Comparison of ENCODE assay signal across 8 mouse cellular contexts in the genomic region with DNA sequence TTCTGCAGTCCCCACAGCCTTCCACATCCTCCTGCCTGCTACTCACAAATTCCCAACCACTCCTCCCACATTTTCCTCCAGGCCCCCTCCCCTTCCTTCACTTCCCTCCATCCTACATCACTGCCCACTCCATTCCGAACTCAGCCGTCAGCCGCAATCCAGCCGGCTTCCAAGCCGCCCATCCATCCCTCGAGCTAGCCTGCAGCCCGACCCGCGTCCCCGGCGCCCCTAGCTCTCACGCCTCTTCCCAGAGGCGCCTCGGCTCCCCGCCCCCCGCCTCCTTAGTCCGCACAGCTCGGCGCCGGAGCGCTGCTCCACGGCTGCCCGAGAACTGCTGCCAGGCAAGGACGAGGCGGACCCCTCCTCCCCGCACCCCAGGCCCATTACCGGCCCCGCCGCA. TPM values are rescaled to one million over a fixed set of nuclear protein-coding genes. Genes with fewer than 3 reads are reported as not detected.
DNase-seq lines count a peak whose midpoint lies in the region; ATAC-seq and TF ChIP-seq lines count a peak whose summit lies in the region.

No protein-coding gene starts in this region.

- no peaks in the 10 kb centered on the region for H3K9me3 ChIP-seq in liver, embryonic 12.5 days (replicated peaks)

- H3K27ac ChIP-seq in gastrocnemius, adult 2 months: peak overlapping the region; percentile 97
- H3K27ac ChIP-seq in liver, embryonic 12.5 days: peak overlapping the region; percentile 51; the same call in 1 of the 2 replicates

- peak overlapping the region; percentile 87 for H3K9ac ChIP-seq in liver, embryonic 12.5 days

- H3K36me3 ChIP-seq in C2C12 (ENCODE audit: control insufficient read depth, insufficient read depth): no peaks in the 10 kb centered on the region
- H3K36me3 ChIP-seq in liver, embryonic 12.5 days: no peaks in the 10 kb centered on the region

- DNase-seq in gastrocnemius, adult 2 months: no peak
- DNase-seq in gastrocnemius, postnatal 36 days: no peak
- DNase-seq in brain, embryonic 14.5 days (ENCODE audit: low read depth): peak; percentile 88
- peak; percentile 64 for DNase-seq in heart, postnatal 4 days
- DNase-seq in right cerebral cortex, postnatal 14 days: peak; percentile 59
- no peak for DNase-seq in urinary bladder, postnatal 36 days (ENCODE audit: low spot score in 2 of 2)

- peaks cover 54% of the 10 kb centered on the region for H3K79me2 ChIP-seq in C2C12 (ENCODE audit: control insufficient read depth, insufficient read depth)

- under 1% methylated on average over 29 of the region's 29 CpGs for WGBS in liver, embryonic 12.5 days (ENCODE audit: insufficient replicate concordance)

- peak; percentile 59 for ATAC-seq in liver, embryonic 12.5 days

- H3K4me3 ChIP-seq in gastrocnemius, adult 2 months: peak overlapping the region; percentile 97
- H3K4me3 ChIP-seq in C2C12 (ENCODE audit: insufficient read depth, poor library complexity, severe bottlenecking): peak overlapping the region; percentile 73
- peak overlapping the region; percentile 79 for H3K4me3 ChIP-seq in liver, embryonic 12.5 days

- peaks cover 48% of the 10 kb centered on the region for H3K79me3 ChIP-seq in C2C12 (ENCODE audit: low read depth)

- no peak for TF ChIP-seq CTCF in gastrocnemius, adult 2 months (IDR thresholded peaks at IDR 0.05)
- no peak for TF ChIP-seq CTCF in C2C12 (IDR thresholded peaks at IDR 0.05; ENCODE audit: control insufficient read depth, insufficient read depth, insufficient read length)
- TF ChIP-seq CTCF in brain, embryonic 14.5 days (IDR thresholded peaks at IDR 0.05; ENCODE audit: borderline replicate concordance, extremely low read depth, insufficient read depth, insufficient read length): no peak

- H3ac ChIP-seq in C2C12 (ENCODE audit: control insufficient read depth, insufficient read length, low read depth): peak overlapping the region; percentile 94

- intact Hi-C loops in gastrocnemius, adult 2 months (cut with DNase I): no loop called here
- intact Hi-C loops in gastrocnemius, postnatal 36 days (cut with DNase I): no loop called here

- no peaks in the 10 kb centered on the region for H3K27me3 ChIP-seq in C2C12 (ENCODE audit: control insufficient read depth, insufficient read depth, insufficient read length)
- peaks cover 24% of the 10 kb centered on the region for H3K27me3 ChIP-seq in liver, embryonic 12.5 days (replicated peaks)

- peak overlapping the region; percentile 100 for H3K4me2 ChIP-seq in liver, embryonic 12.5 days

- no peak for TF ChIP-seq POLR2A in brain, embryonic 14.5 days (IDR thresholded peaks at IDR 0.05; ENCODE audit: borderline replicate concordance, extremely low read depth, insufficient read depth, insufficient read length, poor library complexity, severe bottlenecking)

- H3K4me1 ChIP-seq in liver, embryonic 12.5 days: peaks cover 21% of the 10 kb centered on the region

TF ChIP-seq in C2C12, 6 proteins besides CTCF, POLR2A, EP300 and RAD21:
- TF ChIP-seq MYOD1 (IDR thresholded peaks at IDR 0.05; ENCODE audit: control insufficient read depth, insufficient read length, low read depth) (no peak), CEBPB (IDR thresholded peaks at IDR 0.05; ENCODE audit: low read depth) (no peak), MYOG (IDR thresholded peaks at IDR 0.05; ENCODE audit: control insufficient read depth, extremely low read depth, insufficient read length) (no peak), MAX (IDR thresholded peaks at IDR 0.05) (peak; percentile 8), FOSL1 (IDR thresholded peaks at IDR 0.05; ENCODE audit: insufficient read depth, low read length, poor library complexity, severe bottlenecking) (no peak)

RNA-seq across cellular contexts. Expression of a gene that starts 0.6 kb away (rescaled TPM):
- total RNA-seq in gastrocnemius, adult 2 months (2021): 1 to 10 TPM; 2.8 to 3.0 TPM
- 1 to 10 TPM; 2.3 to 2.5 TPM for total RNA-seq in gastrocnemius, postnatal 36 days (2021)
- polyA plus RNA-seq in C2C12 (2012; fragmentation: generic; extraction: Trizol): 11.6 TPM
- 40.2 and 40.9 TPM in 2 replicates for polyA plus RNA-seq in brain, embryonic 14.5 days (2012; rRNA removed)
- 1 to 10 TPM; 5.9 to 6.5 TPM for total RNA-seq in heart, postnatal 4 days (2021)
- 2.8 and 3.0 TPM in 2 replicates for polyA plus RNA-seq in liver, embryonic 12.5 days (2016; fragmentation: Nextera tagmentation; extraction: Ambion mirVana)

RNA-seq across cellular contexts. Expression of a gene that starts 25.8 kb away (rescaled TPM):
- total RNA-seq in gastrocnemius, adult 2 months (2021): 1 to 10 TPM; 8.8 to 10.0 TPM
- total RNA-seq in gastrocnemius, postnatal 36 days (2021): 1 to 10 TPM; 8.0 to 9.3 TPM
- 34.0 TPM for polyA plus RNA-seq in C2C12 (2012; fragmentation: generic; extraction: Trizol)
- polyA plus RNA-seq in brain, embryonic 14.5 days (2012; rRNA removed): 83.8 and 88.4 TPM in 2 replicates
- 10 to 100 TPM; 15.3 to 15.8 TPM for total RNA-seq in heart, postnatal 4 days (2021)
- polyA plus RNA-seq in liver, embryonic 12.5 days (2016; fragmentation: Nextera tagmentation; extraction: Ambion mirVana): 18.5 and 20.0 TPM in 2 replicates

RNA-seq across cellular contexts. Expression of a gene that starts 57.2 kb away (rescaled TPM):
- 10 to 100 TPM; 11.6 to 12.6 TPM for total RNA-seq in gastrocnemius, adult 2 months (2021)
- 10 to 100 TPM in 1 of 2 experiments, 1 to 10 TPM in 1; 9.2 to 10.8 TPM for total RNA-seq in gastrocnemius, postnatal 36 days (2021)
- polyA plus RNA-seq in C2C12 (2012; fragmentation: generic; extraction: Trizol): 10.3 TPM
- polyA plus RNA-seq in brain, embryonic 14.5 days (2012; rRNA removed): 27.3 and 32.3 TPM in 2 replicates
- 10 to 100 TPM; 14.4 to 14.6 TPM for total RNA-seq in heart, postnatal 4 days (2021)
- 7.4 and 9.0 TPM in 2 replicates for polyA plus RNA-seq in liver, embryonic 12.5 days (2016; fragmentation: Nextera tagmentation; extraction: Ambion mirVana)

Comparison
In these comparisons a context has a peak if more than half of its experiments do, and no peak if none do; other contexts are left out.
1. DNase-seq: peak in brain, embryonic 14.5 days (single experiment), heart, postnatal 4 days (single experiment) and right cerebral cortex, postnatal 14 days (single experiment); none in gastrocnemius, adult 2 months (single experiment), gastrocnemius, postnatal 36 days (0 of 2) and urinary bladder, postnatal 36 days (0 of 2).
2. Peak in every context shown above with its lines, with median percentiles within 50 percentile points of each other: H3K4me3 ChIP-seq.